Mouse (Mus musculus): ENCODE results near the gene Qrfpr. TPM values are rescaled to one million over a fixed set of nuclear protein-coding genes. Genes with fewer than 3 reads are reported as not detected.

Qrfpr gene
- total and polyA plus RNA-seq, 3 experiments = not detected

- in situ Hi-C loops (cut with MboI; ENCODE audit: low pct_ligation_motif_present, low pct_unique_long_range_greater_than_20kb, low sequenced_read_pairs) = no loop called here
- peak within 1 kb of the TSS; percentile 61 for H3K9ac ChIP-seq (ENCODE audit: insufficient read depth, low read depth)
- DNase-seq (ENCODE audit: extremely low read depth) = peak; percentile 94
- peaks cover 11% of the 10 kb centered on the region for H3K79me2 ChIP-seq (replicated peaks; ENCODE audit: control insufficient read depth, extremely low read depth, insufficient read depth, poor library complexity, severe bottlenecking)
- H3K36me3 ChIP-seq (replicated peaks in 1 of 2; ENCODE audit: control insufficient read depth in 1 of 2, insufficient read depth in 1 of 2, low read length in 1 of 2) = peaks cover 0 to 8% of the 10 kb centered on the region in 2 experiments
- H3K4me1 ChIP-seq (ENCODE audit: control insufficient read depth in 1 of 2, insufficient read depth in 2 of 2) = peaks cover 5 to 18% of the 10 kb centered on the region in 2 experiments
- dilution Hi-C loops (cut with MboI; ENCODE audit: extremely low pct_ligation_motif_present, extremely low pct_unique_long_range_greater_than_20kb, low sequenced_read_pairs) = no loop called here
- H3K27ac ChIP-seq (ENCODE audit: insufficient read depth, low read depth) = no peak within 1 kb of the TSS
- peak within 1 kb of the TSS; percentile 80; the same call in 1 of the 2 replicates for H3K4me2 ChIP-seq (ENCODE audit: insufficient read depth, low read depth, poor library complexity, severe bottlenecking)
- no peaks in the 10 kb centered on the region for H3K27me3 ChIP-seq (replicated peaks)
- TF ChIP-seq TBP (conservative IDR thresholded peaks at IDR 0.05; ENCODE audit: low read depth, low read length) (peak; percentile 81), HCFC1 (IDR thresholded peaks at IDR 0.05; ENCODE audit: low read depth, low read length) (peak; percentile 59), MAX (IDR thresholded peaks at IDR 0.05; ENCODE audit: low read length) (no peak), MEF2A (IDR thresholded peaks at IDR 0.05; ENCODE audit: borderline replicate concordance, low read depth, low read length) (peak; percentile 44; the same call in 1 of the 2 replicates), POLR2A (IDR thresholded peaks at IDR 0.05; ENCODE audit: low read depth, low read length) (peak; percentile 86), MYC (IDR thresholded peaks at IDR 0.05; ENCODE audit: low read depth, low read length) (no peak), RCOR1 (conservative IDR thresholded peaks at IDR 0.05; ENCODE audit: low read depth, low read length) (no peak), ELF1 (IDR thresholded peaks at IDR 0.05; ENCODE audit: low read depth, low read length) (peak; percentile 76), SIN3A (IDR thresholded peaks at IDR 0.05; ENCODE audit: low read length) (peak; percentile 42; the same call in 1 of the 2 replicates), MXI1 (IDR thresholded peaks at IDR 0.05; ENCODE audit: low read depth, low read length) (peak; percentile 74; the same call in 1 of the 2 replicates), ZKSCAN1 (IDR thresholded peaks at IDR 0.05; ENCODE audit: borderline replicate concordance, low read depth, low read length) (no peak), E2F4 (IDR thresholded peaks at IDR 0.05; ENCODE audit: insufficient replicate concordance, low read depth, low read length) (no peak), KAT2A (IDR thresholded peaks at IDR 0.05; ENCODE audit: insufficient replicate concordance, low read length) (peak; percentile 48; the same call in 1 of the 2 replicates), PAX5 (IDR thresholded peaks at IDR 0.05; ENCODE audit: low read length) (no peak), CHD2 (IDR thresholded peaks at IDR 0.05; ENCODE audit: low read length) (peak; percentile 23; the same call in 1 of the 2 replicates), POLR2AphosphoS2 (IDR thresholded peaks at IDR 0.05; ENCODE audit: low read depth, low read length) (0 out of 2 replicates have a peak, but pooled peaks have one; percentile 31), MAFK (IDR thresholded peaks at IDR 0.05; ENCODE audit: insufficient replicate concordance, low read length) (no peak), NELFE (IDR thresholded peaks at IDR 0.05; ENCODE audit: low read depth, low read length) (peak; percentile 84), SMC3 (IDR thresholded peaks at IDR 0.05; ENCODE audit: low read depth, low read length) (no peak), GABPA (IDR thresholded peaks at IDR 0.05; ENCODE audit: insufficient replicate concordance, low read depth, low read length) (no peak), TCF12 (IDR thresholded peaks at IDR 0.05; ENCODE audit: low read depth, low read length) (peak; percentile 69), UBTF (IDR thresholded peaks at IDR 0.05; ENCODE audit: low read depth, low read length) (no peak), JUN (IDR thresholded peaks at IDR 0.05; ENCODE audit: insufficient read depth, low read depth, low read length) (no peak)
- H3K4me3 ChIP-seq (replicated peaks in 1 of 3; ENCODE audit: low read depth in 2 of 3, low read length in 2 of 3, poor library complexity in 1 of 3) = peak within 1 kb of the TSS; percentile 90 to 99 (median 96)
- no peaks in the 10 kb centered on the region for H3K9me3 ChIP-seq (replicated peaks; ENCODE audit: low read length)
Measured at GRCm38 (mm10) chr3:36150934-36151686, 71.0 kb downstream of the Qrfpr start, which contains the start of gene D3Ertd254e. Gene D3Ertd254e, plus strand, starts transcription at chr3:36151017.

Data from CH12.LX (cell line).